Mouse (Mus musculus) G1E (cell line): ENCODE results near the gene Ptprn.

Experiments
- CTCF ChIP-seq: IDR thresholded peaks from 2 replicates; pipeline ENCODE4 v1.5.1; 2012; ENCODE audit warnings: low read depth, low read length, inconsistent platforms, mixed read lengths
- GATA1 ChIP-seq: IDR thresholded peaks from 2 replicates; pipeline ENCODE4 v1.6.1; 2012; ENCODE audit warnings: borderline replicate concordance, low read length, inconsistent platforms, mixed read lengths
- GATA2 ChIP-seq: IDR thresholded peaks from 2 replicates; pipeline ENCODE4 v1.6.1; 2012; ENCODE audit warnings: low read depth, low read length, inconsistent platforms, borderline replicate concordance
- POLR2AphosphoS5 ChIP-seq: IDR thresholded peaks from 2 replicates; pipeline ENCODE4 v1.6.1; 2012; ENCODE audit warnings: low read depth, low read length, inconsistent platforms; ENCODE audit not compliant: insufficient replicate concordance
- TAL1 ChIP-seq: conservative IDR thresholded peaks from 2 replicates; pipeline ENCODE4 v1.6.1; 2012; ENCODE audit warnings: low read depth, low read length, inconsistent platforms, mixed read lengths

DNA sequence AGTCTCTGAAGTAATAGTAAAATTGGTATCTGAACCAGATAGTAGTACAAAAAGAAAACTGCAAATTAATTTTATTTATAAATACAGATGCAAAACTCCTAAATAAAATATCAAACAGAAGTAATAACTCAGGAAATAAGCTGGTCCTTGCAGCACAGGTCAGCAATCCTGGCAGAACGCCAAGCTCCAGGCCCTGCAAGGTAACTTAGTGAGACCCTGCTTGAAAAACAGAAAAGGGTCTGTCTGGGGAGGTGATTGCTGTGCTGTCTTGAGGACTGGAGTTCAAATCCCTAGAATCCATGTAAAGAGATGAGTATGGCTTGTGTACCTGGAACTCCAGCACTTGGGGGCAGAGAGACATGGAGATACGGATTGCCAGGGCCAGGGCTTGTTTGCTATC is 40.4 kb upstream of the Ptprn start:
- no peak for TF ChIP-seq GATA1
- TF ChIP-seq CTCF, result no peak
- no peak for TF ChIP-seq TAL1
- no peak for TF ChIP-seq POLR2AphosphoS5
- TF ChIP-seq GATA2, result no peak
